Mouse (Mus musculus) left cerebral cortex, postnatal 25 days (tissue): ENCODE measurements around the gene Aptx. TPM values are rescaled to one million over a fixed set of nuclear protein-coding genes. Genes with fewer than 3 reads are reported as not detected.
A peak's percentile ranks its signal among the peaks of the same experiment; 100 is the strongest.

Experiments used
- DNase-seq, 2 experiments: peaks; one replicate each; pipeline ENCODE4 v3.0.0; 2022; ENCODE audit warnings: low spot score in 2 of 2, mixed read lengths in 1 of 2
- intact Hi-C: fragments of 180-260 bp; cut with DNase I; formaldehyde crosslinking; loops from one replicate; pipeline ENCODE4 v1.15.1; 2025
- total RNA-seq, 2 experiments: library from RNA; stranded (reverse); gene quantifications; 2 replicates each; pipeline ENCODE4 v1.2.3; 2021

The Aptx gene
- total RNA-seq, result 10 to 100 TPM; 25.6 to 29.1 TPM

DNA sequence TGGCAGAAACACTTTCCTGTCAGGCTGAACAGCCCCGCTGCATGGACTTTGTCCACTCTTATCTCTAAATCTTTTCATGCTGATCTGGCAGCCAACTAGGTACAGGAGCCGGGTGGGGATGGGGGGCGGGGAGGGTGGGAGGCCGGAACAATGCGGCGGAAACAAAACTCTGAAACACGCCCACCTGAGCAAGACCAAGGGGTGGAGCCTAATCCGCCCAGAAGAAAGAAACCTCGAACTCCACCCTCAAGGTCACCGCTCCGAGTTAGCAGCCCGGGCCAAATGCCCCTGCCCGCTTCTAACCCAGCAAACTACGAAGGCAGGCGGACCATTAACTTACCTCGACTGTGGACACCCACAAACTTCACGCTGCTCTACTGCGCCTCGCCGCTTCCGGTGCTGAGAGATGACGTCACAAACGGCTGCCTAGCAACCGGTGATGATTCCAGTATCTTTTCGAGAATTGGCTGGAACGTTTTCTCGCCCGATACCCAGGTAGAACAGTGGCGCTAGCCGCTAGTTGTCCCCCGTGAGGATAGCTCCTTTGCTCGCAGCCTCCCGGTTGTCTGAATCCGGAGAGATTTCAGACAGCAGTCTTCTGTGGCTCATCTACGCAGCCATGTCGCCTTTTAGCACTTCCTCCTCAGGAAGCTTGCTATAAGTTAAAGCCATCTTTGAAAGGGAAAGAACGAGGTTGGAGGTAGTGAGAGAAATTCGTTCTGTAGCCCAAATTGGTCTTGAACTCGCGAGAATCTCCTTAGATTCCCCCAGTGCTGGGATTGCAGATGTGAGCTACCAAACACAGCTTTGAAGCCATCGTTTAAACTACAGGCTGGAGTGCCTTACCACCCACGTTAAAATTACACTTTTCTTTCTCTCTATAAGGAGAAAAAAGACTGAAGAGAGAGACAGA, at the start of gene Aptx:
Gene Aptx, minus strand, starts transcription at position 398 of the 913 bp plus-strand sequence.
- DNase-seq, result peak; percentile 98
- intact Hi-C loops, result loop anchor here (1.0 kb wide), 1 partner anchor 19 kb away; the partner anchor contains the start of gene Dnaja1

- intact Hi-C loops, result no loop called here
- DNase-seq, result no peak
Measured at GRCm38 (mm10) chr4:40735351-40735750, 32.4 kb upstream of the Aptx start.

DNA sequence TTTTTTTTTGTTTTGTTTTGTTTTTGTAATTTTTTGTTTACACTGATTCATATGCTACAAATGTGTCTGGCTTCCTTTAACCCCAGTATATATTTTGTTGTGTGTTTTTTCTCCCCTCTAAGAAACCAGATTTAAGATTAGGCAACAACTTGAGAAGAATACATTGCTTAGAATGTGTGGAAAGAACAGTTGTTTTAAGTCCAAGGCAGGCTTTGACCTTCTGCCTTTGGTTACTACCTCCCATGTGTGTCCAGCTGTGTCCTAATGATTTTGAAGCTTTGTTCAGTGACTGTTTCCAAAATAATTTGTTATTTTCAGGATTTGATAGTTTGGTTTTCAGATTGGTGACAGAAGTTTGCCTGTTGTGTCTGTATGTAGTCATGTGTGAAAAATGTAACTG, 28.3 kb upstream of the Aptx start:
- DNase-seq, result no peak
- intact Hi-C loops, result no loop called here

GRCm38 (mm10) chr4:40727247-40727646, 24.3 kb upstream of the Aptx start:
- intact Hi-C loops, result no loop called here
- DNase-seq, result no peak

- intact Hi-C loops, result no loop called here
- DNase-seq, result no peak
Measured at GRCm38 (mm10) chr4:40725554-40725953, 22.6 kb upstream of the Aptx start.

DNA sequence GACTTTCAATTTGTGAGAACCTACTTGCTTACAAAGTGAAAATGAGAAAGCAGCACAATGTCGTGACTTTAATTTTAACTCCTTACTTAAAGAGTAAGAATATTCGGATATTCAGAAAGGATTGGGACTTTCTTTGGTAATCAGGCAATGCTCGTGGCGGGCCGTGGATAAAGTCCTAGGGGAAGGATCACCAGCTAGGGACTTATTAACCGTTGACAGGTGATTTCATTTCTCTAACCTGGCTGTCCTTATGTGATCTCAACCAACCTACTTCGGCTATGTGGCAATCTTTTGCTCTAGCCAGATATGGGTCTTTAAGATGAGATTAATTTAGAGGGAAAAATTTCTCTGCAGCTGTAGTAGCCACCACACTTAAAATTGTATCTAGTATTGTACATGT, 22.1 kb upstream of the Aptx start:
- intact Hi-C loops, result no loop called here
- DNase-seq, result no peak

DNA sequence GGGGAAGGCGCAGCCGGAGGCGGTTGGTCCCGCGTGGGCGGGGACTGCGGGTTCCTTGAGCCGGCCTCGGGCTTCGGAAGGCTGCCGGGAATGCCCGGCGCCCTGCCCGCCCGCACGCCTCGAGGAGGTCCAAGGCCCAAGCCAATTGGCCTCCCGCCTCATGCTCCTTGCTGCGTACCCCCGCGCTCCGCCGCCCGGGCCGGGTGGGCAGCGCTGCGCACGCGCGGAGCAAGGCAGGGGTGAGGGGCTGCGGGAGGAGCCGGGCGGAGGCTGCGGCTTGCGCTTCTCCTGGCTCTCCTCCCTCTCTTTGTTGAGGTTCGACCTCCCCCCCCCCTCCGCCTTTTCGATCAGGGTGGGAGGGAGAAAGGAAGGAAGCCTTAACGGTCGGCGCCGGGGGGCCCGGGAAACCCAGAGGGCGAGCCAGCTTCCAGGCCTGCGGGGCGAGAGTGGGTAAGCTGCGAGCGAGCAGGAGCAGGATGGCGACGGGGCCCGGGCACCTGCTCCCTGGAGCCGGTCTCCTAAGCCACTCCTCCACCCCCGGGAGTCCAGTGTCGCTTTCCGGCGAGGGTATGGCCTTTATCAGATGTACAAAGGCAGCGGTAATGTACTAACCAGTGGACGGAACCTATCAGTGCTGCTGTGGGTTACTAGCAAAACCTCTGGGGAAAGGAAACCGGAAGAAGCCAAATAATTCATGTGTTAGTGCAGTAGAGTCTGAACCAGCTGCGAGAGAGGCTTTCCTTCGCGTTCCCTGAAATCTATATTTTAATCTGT, 19.9 kb upstream of the Aptx start:
- intact Hi-C loops, result loop anchor here (1.0 kb wide), 1 partner anchor 20 kb away; the partner anchor contains the start of gene Aptx
- DNase-seq, result peak; percentile 78 to 84

GRCm38 (mm10) chr4:40722011-40722666, 19.1 kb upstream of the Aptx start, which contains the start of gene Dnaja1:
Dnaja1 (plus strand) TSS chr4:40722150.
- DNase-seq, result peak; percentile 97 to 98
- intact Hi-C loops, result loop anchor here (1.0 kb wide), 1 partner anchor 19 kb away; the partner anchor contains the start of gene Aptx

- no peak for DNase-seq
- intact Hi-C loops, result no loop called here
Measured at GRCm38 (mm10) chr4:40720910-40721309, 17.9 kb upstream of the Aptx start.

- intact Hi-C loops, result no loop called here
Measured at GRCm38 (mm10) chr4:40717141-40717540, 14.1 kb upstream of the Aptx start.

GRCm38 (mm10) chr4:40703710-40704275, 799 bp upstream of the Aptx start:
- intact Hi-C loops, result loop anchor here (1.0 kb wide), 1 partner anchor 19 kb away; the partner anchor contains the start of gene Dnaja1

More at GRCm38 (mm10) chr4:40717141-40717540, 14.1 kb upstream of the Aptx start:
- no peak for DNase-seq

DNA sequence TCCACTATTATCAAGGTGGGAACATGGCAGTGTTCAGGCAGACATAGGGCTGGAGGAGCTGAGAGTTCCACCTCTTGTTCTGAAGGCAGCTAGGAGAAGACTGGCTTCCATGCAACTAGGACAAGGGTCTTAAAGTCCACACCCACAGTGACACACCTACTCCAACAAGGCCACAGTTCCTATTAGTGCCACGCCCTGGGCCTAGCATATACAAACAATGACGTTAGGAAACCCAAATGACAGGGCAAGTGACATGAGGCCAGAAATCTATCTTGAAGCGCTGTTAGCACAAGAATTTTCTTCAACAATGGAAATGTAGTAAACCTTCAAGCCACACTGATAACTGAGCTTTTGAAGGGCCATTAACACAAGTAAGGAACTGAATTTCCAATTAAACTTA, 1.2 kb downstream of the Aptx start:
- no peak for DNase-seq
- intact Hi-C loops, result no loop called here

More at GRCm38 (mm10) chr4:40703710-40704275, 799 bp upstream of the Aptx start:
- DNase-seq, result peak in 1 of 2 experiments; percentile 20

GRCm38 (mm10) chr4:40700216-40700615, 2.8 kb downstream of the Aptx start:
- intact Hi-C loops, result no loop called here
- no peak for DNase-seq

- no peak for DNase-seq
- intact Hi-C loops, result no loop called here
Measured at GRCm38 (mm10) chr4:40697059-40697458, 5.9 kb downstream of the Aptx start.

DNA sequence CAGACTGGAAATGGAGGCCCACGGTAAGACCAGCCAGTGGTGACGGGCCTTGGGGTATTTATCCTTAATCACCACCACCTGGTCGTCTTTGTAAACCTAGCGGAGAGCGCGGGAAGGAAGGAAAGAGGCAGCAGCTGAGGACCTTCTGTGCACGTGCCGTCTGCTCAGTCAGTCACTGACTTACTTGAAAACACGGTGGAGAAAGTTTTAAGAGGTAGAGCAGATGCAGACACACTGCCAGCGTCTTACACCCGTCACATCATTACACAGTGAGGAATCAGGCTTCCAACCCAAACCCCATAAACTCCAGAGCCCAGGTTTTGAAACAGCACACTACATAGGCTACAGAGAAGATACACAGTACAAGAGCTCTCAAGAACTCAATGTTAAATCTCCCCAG, 11.9 kb downstream of the Aptx start:
- intact Hi-C loops, result no loop called here
- DNase-seq, result no peak

- intact Hi-C loops, result loop anchor here (5.0 to 10.0 kb wide), 4 partner anchors 209 to 549 kb away; partner anchors contain the start of gene Tmem215
- no peak for DNase-seq
Measured at GRCm38 (mm10) chr4:40683306-40683705, 19.7 kb downstream of the Aptx start.

DNA sequence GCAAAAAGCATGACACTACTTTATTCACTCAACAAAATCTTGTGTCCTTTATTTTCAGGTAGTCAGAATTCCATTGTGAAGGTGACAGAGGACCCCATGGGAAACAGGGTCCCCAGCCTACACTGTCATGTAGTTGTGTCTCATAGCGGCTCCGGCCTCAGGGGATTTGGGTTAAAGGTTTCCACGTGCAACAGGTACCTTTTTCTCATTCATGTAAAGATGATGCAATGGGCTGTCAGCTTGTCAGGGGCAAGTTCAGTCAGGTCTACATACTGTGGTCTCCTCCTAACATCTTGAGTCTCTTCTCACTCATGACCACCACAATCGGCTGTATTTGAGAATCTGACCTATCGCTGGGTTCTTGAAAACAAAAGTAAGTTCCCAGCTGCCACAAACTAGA, 20.6 kb downstream of the Aptx start:
- no peak for DNase-seq
- intact Hi-C loops, result loop anchor here (1.0 to 10.0 kb wide), 5 partner anchors 208 to 548 kb away; partner anchors contain the start of gene Tmem215

DNA sequence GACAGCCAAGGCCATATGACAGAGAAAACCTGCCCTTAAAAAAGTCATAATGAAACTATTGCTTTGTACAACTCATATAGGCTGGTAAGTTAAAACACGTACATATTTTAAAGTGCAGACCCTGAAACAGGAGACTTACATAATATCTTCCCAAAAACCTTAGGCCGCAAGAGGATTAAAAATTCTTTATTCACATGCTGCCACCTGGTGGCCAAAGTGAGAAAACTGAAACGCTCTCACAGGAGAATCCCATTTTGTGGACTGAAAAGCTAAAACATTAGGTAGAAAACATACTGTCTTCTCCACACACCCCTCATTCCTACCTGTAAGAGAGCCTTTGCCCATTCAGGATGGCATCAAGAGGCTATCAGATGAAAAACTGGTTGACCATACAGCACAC, 21.1 kb downstream of the Aptx start:
- intact Hi-C loops, result loop anchor here (1.0 to 10.0 kb wide), 5 partner anchors 207 to 547 kb away; partner anchors contain the start of gene Tmem215
- DNase-seq, result peak; percentile 78 to 85
